Mouse (Mus musculus) embryonic fibroblast, embryonic 13.5 days (primary cell): ENCODE results near the gene St3gal6.

Experiments used
- CTCF ChIP-seq: IDR thresholded peaks from 2 replicates; pipeline ENCODE4 v1.5.1; 2011; ENCODE audit warnings: mild to moderate bottlenecking, control low read depth, low read length, moderate library complexity, borderline replicate concordance; ENCODE audit not compliant: insufficient read depth
- POLR2A ChIP-seq: IDR thresholded peaks from 2 replicates; pipeline ENCODE4 v1.6.1; 2011; ENCODE audit warnings: low read depth, mild to moderate bottlenecking, control low read depth, low read length, moderate library complexity

GRCm38 (mm10) chr16:58570694-58571264 lies 46.7 kb upstream of the St3gal6 start:
- TF ChIP-seq POLR2A, result no peak
- no peak for TF ChIP-seq CTCF
